Mouse (Mus musculus) cerebellum, postnatal 14 days (tissue): ENCODE measurements at regions not wholly inside any gene's neighbourhood (a gene's known extent, or its start where the extent isn't known, plus 50 kb on each side); places are given as distances from the start of the nearest gene placed in this dataset.
A peak's percentile ranks its signal among the peaks of the same experiment; 100 is the strongest.

Experiments used
- DNase-seq, 2 experiments: peaks; one replicate each; pipeline ENCODE4 v3.0.0; 2021; ENCODE audit warnings: mixed read lengths in 2 of 2

GRCm38 (mm10) chr1:187413881-187414280, 194.7 kb upstream of the Esrrg start:
- no peak for DNase-seq

GRCm38 (mm10) chr1:187418186-187419140, 190.1 kb upstream of the Esrrg start:
- DNase-seq: peak; percentile 20 to 41

GRCm38 (mm10) chr1:187428536-187429215, 179.9 kb upstream of the Esrrg start:
- DNase-seq: no peak

GRCm38 (mm10) chr1:187433716-187434634, 174.6 kb upstream of the Esrrg start:
- DNase-seq: no peak

- peak; percentile 65 to 72 for DNase-seq
Measured at GRCm38 (mm10) chr1:187439170-187439914, 169.2 kb upstream of the Esrrg start.

- no peak for DNase-seq
Measured at GRCm38 (mm10) chr1:187441668-187442193, 166.9 kb upstream of the Esrrg start.

- DNase-seq: peak in 1 of 2 experiments; percentile 47
Measured at GRCm38 (mm10) chr1:187446511-187446910, 162.1 kb upstream of the Esrrg start.

GRCm38 (mm10) chr1:187448173-187448572, 160.4 kb upstream of the Esrrg start:
- peak; percentile 70 to 79 for DNase-seq

- DNase-seq: no peak
Measured at GRCm38 (mm10) chr1:187450106-187450505, 158.5 kb upstream of the Esrrg start.

- peak; percentile 54 to 67 for DNase-seq
Measured at GRCm38 (mm10) chr1:187452189-187452588, 156.4 kb upstream of the Esrrg start.

- peak in 1 of 2 experiments; percentile 47 for DNase-seq
Measured at GRCm38 (mm10) chr1:187454431-187454830, 154.2 kb upstream of the Esrrg start.

- DNase-seq: no peak
Measured at GRCm38 (mm10) chr1:187484821-187485220, 123.8 kb upstream of the Esrrg start.

GRCm38 (mm10) chr1:187487948-187488690, 120.5 kb upstream of the Esrrg start:
- DNase-seq: no peak

- DNase-seq: no peak
Measured at GRCm38 (mm10) chr1:187489452-187489851, 119.1 kb upstream of the Esrrg start.

GRCm38 (mm10) chr1:187505368-187505767, 103.2 kb upstream of the Esrrg start:
- no peak for DNase-seq

- no peak for DNase-seq
Measured at GRCm38 (mm10) chr1:187507217-187507616, 101.4 kb upstream of the Esrrg start.

GRCm38 (mm10) chr1:187531349-187531922, 77.2 kb upstream of the Esrrg start:
- no peak for DNase-seq

GRCm38 (mm10) chr1:187536263-187536662, 72.3 kb upstream of the Esrrg start:
- no peak for DNase-seq

- DNase-seq: no peak
Measured at GRCm38 (mm10) chr1:187556718-187557117, 51.9 kb upstream of the Esrrg start.
